Mouse (Mus musculus) heart, postnatal 0 days (tissue): Measurements from ENCODE around the gene Nme3.

ENCODE experiments used
- CTCF ChIP-seq: IDR thresholded peaks from 2 replicates; pipeline ENCODE4 v1.5.1; 2016; ENCODE audit warnings: antibody characterized with exemption, control low read depth, low read depth
- EP300 ChIP-seq: IDR thresholded peaks from 2 replicates; pipeline ENCODE4 v1.6.1; 2016; ENCODE audit warnings: antibody characterized with exemption, low read depth

DNA sequence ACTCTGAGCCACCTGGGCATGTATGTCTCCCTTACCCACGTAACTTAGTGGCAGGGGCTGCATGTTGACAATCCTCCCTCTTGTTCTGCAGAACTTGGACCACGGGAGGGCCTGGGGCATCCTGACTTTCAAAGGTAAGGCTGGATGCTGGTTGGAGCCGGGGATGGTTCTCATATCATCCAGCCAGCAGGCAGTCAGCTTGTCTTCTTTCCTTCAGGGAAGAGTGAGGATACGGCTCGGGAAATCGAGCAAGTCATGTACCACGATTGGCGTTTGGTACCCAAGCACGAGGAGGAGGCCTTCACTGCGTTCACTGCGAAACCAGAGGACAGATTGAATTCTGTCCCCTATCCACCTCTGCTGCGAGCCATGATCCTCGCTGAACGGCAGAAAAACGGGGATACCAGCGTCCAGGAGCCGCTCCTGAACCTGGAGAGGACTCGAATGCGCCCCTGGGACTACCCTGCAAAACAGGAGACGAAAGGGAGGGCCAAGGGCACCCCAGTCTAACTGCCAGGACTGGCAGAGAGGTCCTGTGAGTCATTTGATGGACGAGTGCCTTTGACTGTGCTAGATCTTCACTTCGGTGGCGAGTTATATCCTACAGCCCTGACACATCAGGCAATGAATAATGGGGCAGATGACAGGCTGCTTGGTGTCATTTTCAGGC is 594 bp upstream of the Nme3 start:
- TF ChIP-seq CTCF, result no peak
- no peak for TF ChIP-seq EP300
